Mouse (Mus musculus) leukemia stem cell, adult 10-12 weeks (primary cell): ENCODE data around the gene Ak2. TPM values are rescaled to one million over a fixed set of nuclear protein-coding genes. Genes with fewer than 3 reads are reported as not detected.

Experiments used
- polyA plus RNA-seq: library from polyadenylated mRNA; stranded (reverse); fragments of >175 nt; gene quantifications from 2 replicates; pipeline ENCODE4 v1.2.3, GENCODE M21; 2012; ENCODE audit warnings: low replicate concordance

Gene Ak2
- polyA plus RNA-seq: 76.7 and 76.9 TPM in 2 replicates

DNA sequence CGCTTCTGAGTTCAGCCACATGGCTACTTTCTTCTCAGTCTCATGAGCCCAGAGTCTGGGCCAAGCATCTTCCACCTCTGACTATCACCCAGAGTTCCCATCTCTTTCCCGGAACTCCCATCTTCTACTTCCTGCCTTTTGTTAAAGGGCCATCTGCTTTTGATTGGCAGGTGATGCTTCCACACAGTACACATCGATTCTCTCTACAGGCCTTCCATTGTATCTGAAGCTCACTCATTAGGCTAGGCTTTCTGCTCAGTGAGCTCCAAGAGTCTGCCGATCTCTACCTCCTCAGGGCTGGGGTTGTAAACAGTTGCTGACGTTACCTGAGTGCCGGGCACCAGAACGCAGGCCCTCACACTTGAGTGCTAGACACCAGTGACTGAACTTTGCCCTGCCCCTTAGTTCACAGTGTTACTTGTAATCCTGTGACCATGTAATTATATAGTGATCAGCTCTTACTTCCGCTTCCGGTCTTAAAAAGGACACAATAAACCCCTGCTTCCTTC, at the start of gene Ak2:
TSS of gene Ak2 (plus strand) at position 459 of the 509 bp plus-strand sequence.

DNA sequence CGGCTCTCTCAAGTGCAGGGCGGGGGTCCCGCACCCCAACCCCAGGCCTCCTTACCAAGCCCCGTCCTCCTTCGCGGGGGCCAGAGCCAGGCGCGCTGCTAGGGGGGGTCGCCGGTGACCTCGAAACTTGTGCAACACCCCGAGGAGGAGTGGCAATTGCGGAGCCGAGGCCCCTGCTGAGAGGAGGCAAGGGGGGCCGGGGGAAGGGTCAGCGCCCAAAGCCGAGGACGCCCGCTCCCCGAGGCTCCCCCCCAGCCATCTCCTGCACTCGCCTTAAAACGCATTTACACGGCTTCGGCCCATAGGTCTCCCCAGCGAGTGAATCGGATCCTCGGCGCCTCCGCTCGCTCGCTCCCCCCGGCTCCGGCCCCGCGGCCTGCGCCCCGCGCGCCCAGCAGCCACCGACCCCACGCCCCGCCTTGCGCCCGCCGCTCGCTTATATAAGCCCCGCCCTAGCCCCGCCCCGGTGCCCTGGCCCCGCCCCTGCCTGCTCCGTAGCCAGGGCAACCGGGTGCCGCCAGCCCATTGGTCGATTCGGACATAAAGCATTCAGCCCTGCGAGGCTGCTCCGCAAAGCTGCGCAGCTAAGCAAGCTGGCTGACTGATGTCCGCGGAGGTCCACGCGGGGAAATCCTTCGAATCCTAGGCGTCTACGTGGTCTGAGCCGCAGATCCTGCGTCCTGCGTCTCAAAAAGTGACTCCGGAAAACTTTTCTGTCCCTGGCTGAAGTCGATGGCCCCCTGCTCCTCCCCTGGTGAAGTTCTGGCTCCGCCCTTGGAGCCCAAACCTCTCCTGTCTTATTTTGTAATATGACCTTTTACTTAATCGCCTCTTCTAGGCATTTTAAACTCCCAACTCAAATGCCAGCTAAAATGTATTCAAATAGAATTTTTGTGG, 29.5 kb upstream of the Ak2 start, which contains the start of gene Azin2:
TSS of gene Azin2 (minus strand) at position 414 of the 897 bp plus-strand sequence.

DNA sequence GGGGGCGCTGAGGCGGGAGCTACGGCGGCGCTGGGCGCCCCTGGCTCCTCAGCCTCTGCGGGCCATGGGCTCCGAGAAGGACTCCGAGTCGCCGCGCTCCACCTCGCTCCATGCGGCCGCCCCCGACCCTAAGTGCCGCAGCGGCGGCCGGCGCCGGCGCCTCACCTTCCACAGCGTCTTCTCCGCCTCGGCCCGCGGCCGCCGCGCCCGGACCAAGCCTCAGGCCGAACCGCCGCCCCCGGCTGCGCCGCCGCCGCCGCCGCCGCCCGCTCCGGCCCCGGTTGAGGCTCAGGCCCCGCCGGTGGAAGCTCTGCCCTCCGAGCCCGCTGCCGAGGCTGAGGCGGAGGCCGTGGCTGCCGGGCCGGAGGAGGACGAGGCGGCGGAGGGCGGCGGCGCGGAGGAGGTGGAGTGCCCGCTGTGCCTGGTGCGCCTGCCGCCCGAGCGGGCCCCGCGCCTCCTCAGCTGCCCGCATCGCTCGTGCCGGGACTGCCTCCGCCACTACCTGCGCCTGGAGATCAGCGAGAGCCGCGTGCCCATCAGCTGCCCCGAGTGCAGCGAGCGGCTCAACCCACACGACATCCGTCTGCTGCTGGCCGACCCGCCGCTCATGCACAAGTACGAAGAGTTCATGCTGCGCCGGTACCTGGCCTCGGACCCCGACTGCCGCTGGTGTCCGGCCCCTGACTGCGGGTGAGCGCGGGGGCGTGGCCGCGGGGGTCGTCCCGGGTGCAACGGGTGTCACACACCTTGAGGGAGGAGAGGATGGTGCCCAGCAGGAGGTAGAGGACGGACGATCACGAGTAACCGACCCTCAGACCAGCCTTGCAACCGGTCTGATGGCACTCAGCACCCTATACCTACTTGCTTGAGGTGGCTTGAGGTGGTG, 66.7 kb downstream of the Ak2 start, which contains the start of gene Rnf19b:
TSS of gene Rnf19b (plus strand) at position 65 of the 886 bp plus-strand sequence.

Other genes with a start within 250 kb of the Ak2 start
- gene A3galt2, start 236.6 kb upstream of the Ak2 start, polyA plus RNA-seq: not detected in 2 replicates
- gene Zfp362, start 185.9 kb upstream of the Ak2 start, polyA plus RNA-seq: 59.9 and 61.3 TPM in 2 replicates
- 1.1 and 2.2 TPM in 2 replicates for gene Trim62, start 108.4 kb upstream of the Ak2 start, polyA plus RNA-seq
- 0.50 and 0.69 TPM in 2 replicates for gene Azin2, start 29.5 kb upstream of the Ak2 start, polyA plus RNA-seq
- 55.8 and 76.4 TPM in 2 replicates for gene Rnf19b, start 66.3 kb downstream of the Ak2 start, polyA plus RNA-seq
- gene Tmem54, start 113.6 kb downstream of the Ak2 start, polyA plus RNA-seq: not detected in 2 replicates
- gene Hpca, start 130.1 kb downstream of the Ak2 start, polyA plus RNA-seq: 0.29 TPM in 1 of 2 replicates, not detected in the other
- gene Fndc5, start 145.0 kb downstream of the Ak2 start, polyA plus RNA-seq: 0.10 and 0.16 TPM in 2 replicates
- 2.2 and 3.1 TPM in 2 replicates for gene S100pbp, start 197.8 kb downstream of the Ak2 start, polyA plus RNA-seq
- 14.7 and 19.7 TPM in 2 replicates for gene Yars, start 197.8 kb downstream of the Ak2 start, polyA plus RNA-seq